Mouse (Mus musculus) spleen, adult 2 months (tissue): ENCODE measurements around the gene Nuak2. TPM values are rescaled to one million over a fixed set of nuclear protein-coding genes. Genes with fewer than 3 reads are reported as not detected.

Experiments
- DNase-seq, 2 experiments: peaks; one replicate each; pipeline versions ENCODE4 v3.0.0 to v3.0.0-alpha.2; 2012 to 2021; ENCODE audit warnings: low spot score in 2 of 2, low read depth in 1 of 2
- H3K27ac ChIP-seq: fragments of 200-500 bp; 2 replicates; pipeline ENCODE4 v1.5.1; 2012; ENCODE audit warnings: low read length, inconsistent platforms; ENCODE audit not compliant: insufficient read depth
- H3K27me3 ChIP-seq: fragments of 200-500 bp; 2 replicates; pipeline ENCODE4 v1.6.1; 2012; ENCODE audit warnings: mild to moderate bottlenecking, moderate library complexity, low read length, inconsistent platforms; ENCODE audit not compliant: control insufficient read depth, insufficient read depth
- H3K36me3 ChIP-seq: fragments of 200-500 bp; 2 replicates; pipeline ENCODE4 v1.6.1; 2012; ENCODE audit warnings: mild to moderate bottlenecking, low read length, inconsistent platforms; ENCODE audit not compliant: control insufficient read depth, insufficient read depth
- H3K4me1 ChIP-seq: fragments of 200-500 bp; 2 replicates; pipeline ENCODE4 v1.6.1; 2011; ENCODE audit warnings: inconsistent platforms; ENCODE audit not compliant: control insufficient read depth, insufficient read depth, insufficient read length
- H3K4me3 ChIP-seq: fragments of 200-500 bp; 2 replicates; pipeline ENCODE4 v1.5.1; 2011; ENCODE audit warnings: mild to moderate bottlenecking, inconsistent platforms; ENCODE audit not compliant: insufficient read depth, insufficient read length; ENCODE audit errors: extremely low read depth
- CTCF ChIP-seq: fragments of 200-500 bp; IDR thresholded peaks from 2 replicates; pipeline ENCODE4 v1.5.1; 2011; ENCODE audit warnings: mild to moderate bottlenecking, inconsistent platforms; ENCODE audit not compliant: insufficient read depth, insufficient read length, insufficient replicate concordance; ENCODE audit errors: extremely low read depth
- POLR2A ChIP-seq: fragments of 200-500 bp; IDR thresholded peaks from 2 replicates; pipeline ENCODE4 v1.6.1; 2011; ENCODE audit warnings: low read depth, low read length, inconsistent platforms
- WGBS: fragments of 180-500 bp; shearing (Covaris S2); methylation state at CpG from one replicate; pipeline ENCODE4 v1.1.7; 2018; 5-methylcytosine and 5-hydroxymethylcytosine counted together
- polyA plus RNA-seq: library from polyadenylated mRNA; depleted of rRNA; stranded (reverse); fragments of >200 nt; gene quantifications from 2 replicates; pipeline ENCODE4 v1.2.3, GENCODE M21; 2012

The Nuak2 gene
- polyA plus RNA-seq, 1 experiment, result 17.4 TPM

GRCm38 (mm10) chr1:132367692-132368506, 52.0 kb downstream of the Nuak2 start:
- peak overlapping the region; percentile 34; the same call in 1 of the 2 replicates for H3K27ac ChIP-seq
- TF ChIP-seq POLR2A (no peak), CTCF (peak; percentile 87; the same call in 1 of the 2 replicates)
- WGBS, result 39% methylated on average over 7 of the region's 7 CpGs

GRCm38 (mm10) chr1:132370681-132371173, 54.8 kb downstream of the Nuak2 start:
- Histone ChIP-seq H3K4me3 (no peak overlapping the region), H3K27ac (peak overlapping the region; percentile 75), H3K36me3 (no peaks in the 10 kb centered on the region), H3K27me3 (no peaks in the 10 kb centered on the region), H3K4me1 (peaks cover 14% of the 10 kb centered on the region; the same call in 1 of the 2 replicates)
- no peak for TF ChIP-seq POLR2A
- no peak for TF ChIP-seq CTCF
- DNase-seq, result no peak
- WGBS, result 49% methylated on average over 9 of the region's 9 CpGs

More at GRCm38 (mm10) chr1:132367692-132368506, 52.0 kb downstream of the Nuak2 start:
- Histone ChIP-seq H3K27me3 (no peaks in the 10 kb centered on the region), H3K4me3 (no peak overlapping the region), H3K36me3 (no peaks in the 10 kb centered on the region), H3K4me1 (peaks cover 10% of the 10 kb centered on the region; the same call in 1 of the 2 replicates)
- DNase-seq, result peak; percentile 44 to 82

DNA sequence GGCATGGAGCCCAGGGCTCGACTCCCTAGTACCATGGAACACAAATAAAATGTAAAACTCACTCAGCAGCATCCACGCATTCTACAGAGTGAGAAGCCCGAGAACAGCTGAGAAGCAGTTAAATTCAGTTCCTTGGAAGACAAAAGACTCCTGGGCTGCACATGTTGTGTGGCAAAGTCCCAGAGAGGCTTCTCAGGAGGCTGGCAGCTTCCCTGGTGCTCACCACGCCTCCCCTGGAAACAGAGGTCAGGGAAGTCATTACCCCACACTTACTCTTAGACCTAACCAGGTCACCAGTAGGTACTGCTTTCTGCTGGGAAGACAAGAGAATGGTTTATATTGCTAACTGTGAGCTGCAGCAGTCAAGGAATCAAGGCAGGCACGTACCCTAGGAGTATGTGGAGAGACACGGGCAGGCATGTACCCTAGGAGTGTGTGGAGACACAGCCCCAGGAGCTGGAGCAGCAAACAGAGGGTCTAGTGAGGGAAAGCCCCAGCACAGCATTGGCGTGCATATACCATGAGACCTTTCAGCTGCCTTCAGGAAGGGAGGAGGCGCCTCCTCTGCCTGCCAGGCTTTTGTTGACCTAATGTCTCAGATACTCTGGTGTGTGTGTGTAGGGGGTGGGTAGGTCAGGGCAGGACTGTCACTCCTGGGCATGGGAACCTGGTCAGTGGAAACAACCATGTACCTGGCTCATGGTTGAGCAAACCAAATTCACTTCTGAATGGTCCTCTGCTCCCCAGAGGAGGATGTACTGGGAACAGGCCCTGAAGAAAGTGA, 55.6 kb downstream of the Nuak2 start:
- 70% methylated on average over 8 of the region's 8 CpGs for WGBS
- H3K27me3 ChIP-seq, result no peaks in the 10 kb centered on the region
- no peak overlapping the region for H3K4me3 ChIP-seq
- H3K36me3 ChIP-seq, result no peaks in the 10 kb centered on the region
- H3K4me1 ChIP-seq, result peaks cover 14% of the 10 kb centered on the region; the same call in 1 of the 2 replicates
- H3K27ac ChIP-seq, result peak overlapping the region; percentile 54
- no peak for DNase-seq
- TF ChIP-seq CTCF (no peak), POLR2A (no peak)

- H3K27me3 ChIP-seq, result no peaks in the 10 kb centered on the region
Observed at GRCm38 (mm10) chr1:132372354-132372753, 56.4 kb downstream of the Nuak2 start.

DNA sequence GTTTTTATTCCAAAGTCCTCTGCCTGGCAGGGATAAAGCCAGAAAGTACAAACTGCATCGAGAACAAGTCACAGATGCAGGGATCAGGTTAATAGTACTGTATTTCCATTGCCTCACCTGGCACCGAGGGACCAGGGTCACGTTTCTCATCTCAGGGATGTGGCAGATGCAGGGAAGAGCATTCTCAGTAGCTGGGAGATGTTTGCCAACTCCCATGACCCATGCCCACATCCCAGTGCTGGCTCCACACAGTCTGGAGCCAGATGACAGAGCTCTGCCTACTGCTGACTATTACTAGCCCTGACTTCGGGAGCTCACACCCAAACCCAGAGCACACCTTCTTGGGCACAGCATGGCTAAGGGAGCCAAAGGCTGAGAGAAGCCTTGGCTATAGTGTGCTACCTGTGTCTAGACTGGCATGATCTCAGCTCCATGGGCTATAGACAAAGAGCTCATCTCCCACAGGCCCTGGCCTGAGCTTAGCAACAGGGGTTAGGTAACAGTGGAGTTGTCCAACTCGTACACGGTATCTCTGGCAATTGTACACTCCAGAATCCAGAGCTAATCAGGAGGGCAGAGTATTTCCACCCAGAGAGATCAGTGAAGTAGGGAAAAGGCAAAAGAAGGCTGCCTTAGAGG, 57.1 kb downstream of the Nuak2 start:
- H3K36me3 ChIP-seq, result no peaks in the 10 kb centered on the region
- no peaks in the 10 kb centered on the region for H3K27me3 ChIP-seq
- H3K4me3 ChIP-seq, result no peak overlapping the region
- DNase-seq, result no peak
- TF ChIP-seq CTCF (no peak), POLR2A (no peak)
- WGBS, result 92% methylated on average over 6 of the region's 6 CpGs
- H3K4me1 ChIP-seq, result peaks cover 14% of the 10 kb centered on the region; the same call in 1 of the 2 replicates
- H3K27ac ChIP-seq, result no peak overlapping the region

More at GRCm38 (mm10) chr1:132372354-132372753, 56.4 kb downstream of the Nuak2 start:
- Histone ChIP-seq H3K36me3 (no peaks in the 10 kb centered on the region), H3K4me3 (no peak overlapping the region), H3K4me1 (peaks cover 14% of the 10 kb centered on the region; the same call in 1 of the 2 replicates), H3K27ac (no peak overlapping the region)
- TF ChIP-seq CTCF (no peak), POLR2A (no peak)
- WGBS, result 92% methylated on average over 5 of the region's 5 CpGs
- DNase-seq, result no peak

- no peak for DNase-seq
- WGBS, result 47% methylated on average over 5 of the region's 5 CpGs
- Histone ChIP-seq H3K27ac (peak overlapping the region; percentile 24), H3K4me1 (peaks cover 14% of the 10 kb centered on the region; the same call in 1 of the 2 replicates), H3K36me3 (no peaks in the 10 kb centered on the region), H3K27me3 (no peaks in the 10 kb centered on the region), H3K4me3 (no peak overlapping the region)
- TF ChIP-seq CTCF (no peak), POLR2A (no peak)
Observed at GRCm38 (mm10) chr1:132374140-132374872, 58.4 kb downstream of the Nuak2 start.
